Mouse (Mus musculus): Measurements from ENCODE around the gene Hmcn2. TPM values are rescaled to one million over a fixed set of nuclear protein-coding genes. Genes with fewer than 3 reads are reported as not detected.

Gene Hmcn2
- polyA plus RNA-seq, 1 experiment from 2014 or later: 0.11 TPM

DNA sequence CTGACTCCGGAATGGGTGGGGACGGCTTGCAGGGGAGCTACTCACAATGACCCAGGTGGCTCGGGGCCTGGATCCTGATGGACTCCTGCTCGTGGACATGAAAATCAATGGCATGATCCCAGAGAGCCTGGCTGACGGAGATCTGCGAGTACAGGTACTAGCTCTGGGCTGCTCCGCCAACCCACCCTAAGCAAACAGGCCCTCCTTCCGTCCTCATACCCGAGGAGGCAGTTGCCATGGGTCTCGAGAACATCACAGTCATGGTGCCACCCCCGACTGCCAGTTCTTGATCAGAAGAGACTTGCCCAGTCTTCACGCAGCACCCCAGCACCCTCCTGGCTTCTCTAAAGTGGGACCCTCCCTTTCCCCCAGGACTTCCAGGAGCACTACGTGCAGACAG, 138.8 kb downstream of the Hmcn2 start:
- ATAC-seq: no peak

DNA sequence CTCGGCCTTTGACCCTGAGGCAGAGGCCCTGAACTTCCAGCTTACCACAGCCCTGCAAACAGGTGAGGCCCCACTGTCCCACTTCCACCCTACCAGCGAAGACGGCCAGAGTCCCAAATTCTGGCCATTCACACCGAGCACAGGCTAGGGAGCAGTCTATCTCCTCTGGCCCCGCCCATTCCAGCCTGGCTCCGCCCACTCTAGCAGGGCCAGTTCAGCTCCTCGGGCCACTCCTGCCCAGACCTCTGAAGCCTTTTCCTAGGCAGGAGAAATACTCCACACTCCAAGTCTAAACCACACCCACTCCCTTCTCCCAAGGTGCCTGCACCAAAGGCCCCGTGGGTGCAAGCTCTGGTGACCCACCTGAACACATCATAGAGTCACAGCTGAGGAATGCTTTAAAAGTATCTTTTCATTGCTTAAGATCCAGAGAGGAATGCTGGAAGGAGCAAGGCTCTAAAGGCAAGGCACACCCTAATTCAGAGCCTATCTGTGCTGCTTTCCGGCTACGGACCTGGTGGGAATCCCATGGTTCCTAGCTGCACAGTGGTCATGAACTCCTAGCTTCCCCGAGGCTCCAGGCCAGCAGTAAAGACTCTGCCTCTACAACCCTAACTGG, 139.5 kb downstream of the Hmcn2 start:
- no peak overlapping the region for H3K4me3 ChIP-seq (replicated peaks; ENCODE audit: low read length)

More for the DNA sequence above, 138.8 kb downstream of the Hmcn2 start:
- H3K4me2 ChIP-seq (ENCODE audit: low read length): no peak overlapping the region
- H3K36me3 ChIP-seq (ENCODE audit: control insufficient read depth, insufficient read depth): no peaks in the 10 kb centered on the region
- 84% methylated on average over 13 of the region's 13 CpGs for WGBS
- H3K27me3 ChIP-seq (replicated peaks; ENCODE audit: control insufficient read depth, insufficient read depth, low read length): no peaks in the 10 kb centered on the region
- H3K9me3 ChIP-seq (ENCODE audit: control insufficient read depth, low read length): no peaks in the 10 kb centered on the region
- H3K27ac ChIP-seq (ENCODE audit: low read length): no peak overlapping the region
- H3K4me1 ChIP-seq (replicated peaks; ENCODE audit: control insufficient read depth, insufficient read depth, low read length): peaks cover 26% of the 10 kb centered on the region
- no peak overlapping the region for H3K4me3 ChIP-seq (replicated peaks; ENCODE audit: low read length)
- H3K9ac ChIP-seq (replicated peaks; ENCODE audit: low read depth, low read length): no peak overlapping the region

GRCm38 (mm10) chr2:31454280-31454679, 140.1 kb downstream of the Hmcn2 start:
- Histone ChIP-seq H3K27ac (ENCODE audit: low read length) (no peak overlapping the region), H3K4me3 (replicated peaks; ENCODE audit: low read length) (no peak overlapping the region), H3K4me1 (replicated peaks; ENCODE audit: control insufficient read depth, insufficient read depth, low read length) (peaks cover 18% of the 10 kb centered on the region), H3K27me3 (replicated peaks; ENCODE audit: control insufficient read depth, insufficient read depth, low read length) (peaks cover 4% of the 10 kb centered on the region; the same call in 1 of the 2 replicates), H3K9ac (replicated peaks; ENCODE audit: low read depth, low read length) (no peak overlapping the region), H3K4me2 (ENCODE audit: low read length) (no peak overlapping the region), H3K36me3 (ENCODE audit: control insufficient read depth, insufficient read depth) (no peaks in the 10 kb centered on the region), H3K9me3 (ENCODE audit: control insufficient read depth, low read length) (no peaks in the 10 kb centered on the region)
- 46% methylated on average over 8 of the region's 8 CpGs for WGBS
- peak; percentile 26; the same call in 1 of the 2 replicates for ATAC-seq

More for the DNA sequence above, 139.5 kb downstream of the Hmcn2 start:
- Histone ChIP-seq H3K4me1 (replicated peaks; ENCODE audit: control insufficient read depth, insufficient read depth, low read length) (peaks cover 24% of the 10 kb centered on the region), H3K9ac (replicated peaks; ENCODE audit: low read depth, low read length) (no peak overlapping the region), H3K9me3 (ENCODE audit: control insufficient read depth, low read length) (no peaks in the 10 kb centered on the region), H3K4me2 (ENCODE audit: low read length) (no peak overlapping the region), H3K27me3 (replicated peaks; ENCODE audit: control insufficient read depth, insufficient read depth, low read length) (0 out of 2 replicates have a peak, but pooled peaks cover 3% of the 10 kb centered on the region), H3K36me3 (ENCODE audit: control insufficient read depth, insufficient read depth) (no peaks in the 10 kb centered on the region), H3K27ac (ENCODE audit: low read length) (no peak overlapping the region)
- no peak for ATAC-seq
- WGBS: 36% methylated on average over 11 of the region's 11 CpGs

DNA sequence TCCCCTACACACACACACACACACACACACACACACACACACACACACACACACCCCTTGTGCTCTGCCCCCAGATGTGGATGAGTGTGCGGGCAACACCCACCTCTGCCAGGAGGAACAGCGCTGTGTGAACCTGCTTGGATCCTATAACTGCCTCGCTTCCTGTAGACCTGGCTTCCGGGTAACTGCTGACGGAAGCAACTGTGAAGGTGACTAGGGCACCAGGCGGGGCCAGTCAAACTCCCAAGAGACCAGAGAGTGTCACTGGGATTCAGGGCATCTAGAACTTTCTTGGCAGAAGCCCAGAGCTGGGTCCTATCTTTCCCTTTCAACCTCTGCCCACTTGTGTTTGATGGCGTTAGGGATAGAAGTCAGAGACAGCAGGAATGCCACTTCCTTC, 141.2 kb downstream of the Hmcn2 start:
- ATAC-seq: no peak
- Histone ChIP-seq H3K9ac (replicated peaks; ENCODE audit: low read depth, low read length) (no peak overlapping the region), H3K4me1 (replicated peaks; ENCODE audit: control insufficient read depth, insufficient read depth, low read length) (peaks cover 15% of the 10 kb centered on the region), H3K4me2 (ENCODE audit: low read length) (no peak overlapping the region), H3K4me3 (replicated peaks; ENCODE audit: low read length) (no peak overlapping the region), H3K27me3 (replicated peaks; ENCODE audit: control insufficient read depth, insufficient read depth, low read length) (peaks cover 12% of the 10 kb centered on the region; the same call in 1 of the 2 replicates), H3K27ac (ENCODE audit: low read length) (no peak overlapping the region), H3K9me3 (ENCODE audit: control insufficient read depth, low read length) (no peaks in the 10 kb centered on the region), H3K36me3 (ENCODE audit: control insufficient read depth, insufficient read depth) (no peaks in the 10 kb centered on the region)
- 88% methylated on average over 7 of the region's 7 CpGs for whole genome bisulfite sequencing

DNA sequence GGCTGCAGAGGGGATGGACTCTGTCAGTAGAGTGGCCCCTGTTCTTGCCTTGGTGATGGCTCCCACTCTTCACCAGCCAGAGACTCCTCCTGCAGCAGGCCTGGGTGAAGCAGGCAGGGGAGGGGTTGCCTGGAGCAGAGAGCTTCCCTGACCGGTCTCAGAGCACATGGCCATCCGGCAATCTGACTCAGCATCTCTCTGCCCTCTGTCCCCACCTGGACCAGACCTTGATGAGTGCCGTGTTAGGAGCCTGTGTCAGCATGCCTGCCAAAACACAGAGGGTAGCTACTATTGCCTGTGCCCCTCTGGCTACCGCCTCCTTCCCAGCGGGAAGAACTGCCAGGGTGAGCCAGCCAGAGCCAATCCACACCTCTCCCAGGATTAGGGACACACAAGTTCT, 144.2 kb downstream of the Hmcn2 start:
- Histone ChIP-seq H3K9ac (replicated peaks; ENCODE audit: low read depth, low read length) (no peak overlapping the region), H3K4me2 (ENCODE audit: low read length) (no peak overlapping the region), H3K36me3 (ENCODE audit: control insufficient read depth, insufficient read depth) (no peaks in the 10 kb centered on the region), H3K27me3 (replicated peaks; ENCODE audit: control insufficient read depth, insufficient read depth, low read length) (peaks cover 15% of the 10 kb centered on the region; the same call in 1 of the 2 replicates), H3K4me1 (replicated peaks; ENCODE audit: control insufficient read depth, insufficient read depth, low read length) (peaks cover 13% of the 10 kb centered on the region), H3K27ac (ENCODE audit: low read length) (no peak overlapping the region), H3K4me3 (replicated peaks; ENCODE audit: low read length) (no peak overlapping the region), H3K9me3 (ENCODE audit: control insufficient read depth, low read length) (no peaks in the 10 kb centered on the region)
- ATAC-seq: no peak
- WGBS: 56% methylated on average over 5 of the region's 5 CpGs

GRCm38 (mm10) chr2:31458989-31459936, 145.0 kb downstream of the Hmcn2 start:
- ATAC-seq: no peak
- 50% methylated on average over 16 of the region's 16 CpGs for WGBS
- H3K27me3 ChIP-seq (replicated peaks; ENCODE audit: control insufficient read depth, insufficient read depth, low read length): peaks cover 18% of the 10 kb centered on the region; the same call in 1 of the 2 replicates
- no peak overlapping the region for H3K4me3 ChIP-seq (replicated peaks; ENCODE audit: low read length)
- H3K27ac ChIP-seq (ENCODE audit: low read length): no peak overlapping the region
- peak overlapping the region; percentile 71; the same call in 1 of the 2 replicates for H3K4me2 ChIP-seq (ENCODE audit: low read length)
- H3K36me3 ChIP-seq (ENCODE audit: control insufficient read depth, insufficient read depth): no peaks in the 10 kb centered on the region
- H3K4me1 ChIP-seq (replicated peaks; ENCODE audit: control insufficient read depth, insufficient read depth, low read length): peaks cover 13% of the 10 kb centered on the region
- H3K9me3 ChIP-seq (ENCODE audit: control insufficient read depth, low read length): no peaks in the 10 kb centered on the region
- no peak overlapping the region for H3K9ac ChIP-seq (replicated peaks; ENCODE audit: low read depth, low read length)

DNA sequence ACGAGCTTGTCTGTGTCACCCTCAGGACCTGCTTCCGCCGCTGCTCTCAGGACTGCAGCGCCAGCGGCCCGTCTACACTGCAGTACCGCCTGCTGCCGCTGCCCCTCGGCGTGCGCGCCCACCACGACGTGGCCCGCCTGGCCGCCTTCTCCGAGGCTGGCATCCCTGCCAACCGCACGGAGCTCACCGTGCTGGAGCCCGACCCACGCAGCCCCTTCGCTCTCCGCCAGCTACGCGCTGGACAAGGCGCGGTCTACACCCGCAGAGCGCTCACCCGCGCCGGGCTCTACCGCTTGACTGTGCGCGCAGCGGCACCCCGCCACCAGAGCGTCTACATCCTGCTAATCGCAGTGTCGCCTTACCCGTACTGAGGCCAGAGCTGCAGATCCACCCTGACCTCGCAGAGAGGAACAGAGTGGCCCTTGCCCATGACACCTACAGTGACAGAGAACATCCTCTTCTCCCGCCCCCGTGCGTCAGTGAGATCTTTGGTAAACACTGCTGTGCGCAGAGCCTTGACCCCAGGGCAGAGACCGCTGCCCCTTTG, 145.9 kb downstream of the Hmcn2 start:
- peak; percentile 80 for ATAC-seq
- 1% methylated on average over 48 of the region's 48 CpGs for WGBS

GRCm38 (mm10) chr2:31460920-31461319, 146.7 kb downstream of the Hmcn2 start:
- Histone ChIP-seq H3K4me3 (replicated peaks; ENCODE audit: low read length) (no peak overlapping the region), H3K4me2 (ENCODE audit: low read length) (no peak overlapping the region), H3K36me3 (ENCODE audit: control insufficient read depth, insufficient read depth) (no peaks in the 10 kb centered on the region), H3K9ac (replicated peaks; ENCODE audit: low read depth, low read length) (no peak overlapping the region), H3K9me3 (ENCODE audit: control insufficient read depth, low read length) (no peaks in the 10 kb centered on the region), H3K4me1 (replicated peaks; ENCODE audit: control insufficient read depth, insufficient read depth, low read length) (peaks cover 7% of the 10 kb centered on the region; the same call in 1 of the 2 replicates), H3K27ac (ENCODE audit: low read length) (no peak overlapping the region), H3K27me3 (replicated peaks; ENCODE audit: control insufficient read depth, insufficient read depth, low read length) (peaks cover 21% of the 10 kb centered on the region; the same call in 1 of the 2 replicates)
- no peak for ATAC-seq
- 87% methylated on average over 7 of the region's 7 CpGs for WGBS

More for the DNA sequence above, 145.9 kb downstream of the Hmcn2 start:
- peak overlapping the region; percentile 71 for H3K4me2 ChIP-seq (ENCODE audit: low read length)
- peak overlapping the region; percentile 68 for H3K9ac ChIP-seq (replicated peaks; ENCODE audit: low read depth, low read length)
- no peaks in the 10 kb centered on the region for H3K36me3 ChIP-seq (ENCODE audit: control insufficient read depth, insufficient read depth)
- no peak overlapping the region for H3K27ac ChIP-seq (ENCODE audit: low read length)
- H3K9me3 ChIP-seq (ENCODE audit: control insufficient read depth, low read length): no peaks in the 10 kb centered on the region
- peak overlapping the region; percentile 48 for H3K4me3 ChIP-seq (replicated peaks; ENCODE audit: low read length)
- H3K4me1 ChIP-seq (replicated peaks; ENCODE audit: control insufficient read depth, insufficient read depth, low read length): peaks cover 7% of the 10 kb centered on the region; the same call in 1 of the 2 replicates
- peaks cover 21% of the 10 kb centered on the region; the same call in 1 of the 2 replicates for H3K27me3 ChIP-seq (replicated peaks; ENCODE audit: control insufficient read depth, insufficient read depth, low read length)

GRCm38 (mm10) chr2:31462051-31462450, 147.8 kb downstream of the Hmcn2 start:
- Histone ChIP-seq H3K4me3 (replicated peaks; ENCODE audit: low read length) (no peak overlapping the region), H3K9ac (replicated peaks; ENCODE audit: low read depth, low read length) (no peak overlapping the region), H3K9me3 (ENCODE audit: control insufficient read depth, low read length) (no peaks in the 10 kb centered on the region), H3K4me2 (ENCODE audit: low read length) (no peak overlapping the region), H3K36me3 (ENCODE audit: control insufficient read depth, insufficient read depth) (no peaks in the 10 kb centered on the region), H3K27ac (ENCODE audit: low read length) (no peak overlapping the region), H3K4me1 (replicated peaks; ENCODE audit: control insufficient read depth, insufficient read depth, low read length) (peaks cover 7% of the 10 kb centered on the region; the same call in 1 of the 2 replicates), H3K27me3 (replicated peaks; ENCODE audit: control insufficient read depth, insufficient read depth, low read length) (peaks cover 21% of the 10 kb centered on the region; the same call in 1 of the 2 replicates)
- 30% methylated on average over 8 of the region's 8 CpGs for WGBS
- no peak for ATAC-seq

All from forebrain, embryonic 16.5 days (tissue).